Mouse (Mus musculus) R1 (cell line): ENCODE measurements around the gene Mogs.

Source experiments
- DNase-seq: peaks from one replicate; pipeline ENCODE4 v3.0.0-alpha.2; 2018; ENCODE audit warnings: low read depth, low spot score

Mogs gene

DNA sequence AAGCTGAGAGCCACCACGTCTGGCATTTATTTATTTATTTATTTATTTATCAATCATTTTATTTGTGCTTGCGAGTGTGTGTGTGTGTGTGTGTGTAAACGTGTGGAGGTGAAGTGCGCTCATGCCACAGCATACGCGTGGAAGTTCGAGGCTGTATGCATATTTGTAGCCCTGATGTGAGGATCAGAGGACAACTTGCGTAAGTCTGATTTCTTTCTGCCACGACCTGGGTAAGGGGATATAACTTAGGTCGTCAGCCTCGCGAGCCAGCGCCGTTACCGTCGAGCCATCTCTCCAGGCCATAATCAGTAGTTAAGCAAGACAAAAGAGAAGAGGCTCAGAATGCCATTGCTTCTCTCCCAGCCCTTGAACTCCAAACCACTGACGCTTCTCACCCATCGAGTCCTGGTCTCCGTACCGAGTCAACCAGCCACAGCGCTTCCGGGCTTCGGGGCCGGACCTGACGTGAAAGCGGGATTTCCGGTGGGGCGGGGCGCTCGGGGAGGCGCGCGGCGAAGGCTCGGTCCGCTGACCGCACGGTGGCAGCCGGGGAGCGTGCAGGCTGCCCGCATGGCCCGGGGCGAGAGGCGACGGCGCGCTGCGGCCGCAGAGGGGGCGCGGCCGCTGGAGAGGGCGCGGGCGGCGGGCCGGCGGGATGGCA lies at the start of gene Mogs:
TSS of gene Mogs (plus strand) at position 486 of the 661 bp plus-strand sequence.
- peak; percentile 74 for DNase-seq

DNA sequence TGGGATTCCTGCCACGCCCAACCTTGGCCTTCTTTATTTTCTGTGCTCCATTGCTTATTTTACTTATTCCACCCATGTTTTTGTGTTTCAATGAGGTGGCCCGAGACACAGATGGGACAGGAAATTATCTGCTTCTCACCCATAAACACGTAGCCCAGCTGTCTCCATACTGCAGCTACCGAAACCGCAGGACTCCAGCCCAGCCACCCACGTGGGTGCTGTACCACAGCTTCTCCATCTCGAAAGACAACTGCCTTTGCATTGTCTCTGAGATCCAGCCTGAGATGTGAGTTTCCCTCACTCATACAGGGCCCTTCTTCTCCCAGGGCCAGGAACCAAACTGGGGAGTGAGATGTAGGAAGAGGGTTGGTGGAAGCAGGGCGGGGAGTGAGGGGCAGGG lies 49.3 kb upstream of the Mogs start:
- peak; percentile 18 for DNase-seq

DNA sequence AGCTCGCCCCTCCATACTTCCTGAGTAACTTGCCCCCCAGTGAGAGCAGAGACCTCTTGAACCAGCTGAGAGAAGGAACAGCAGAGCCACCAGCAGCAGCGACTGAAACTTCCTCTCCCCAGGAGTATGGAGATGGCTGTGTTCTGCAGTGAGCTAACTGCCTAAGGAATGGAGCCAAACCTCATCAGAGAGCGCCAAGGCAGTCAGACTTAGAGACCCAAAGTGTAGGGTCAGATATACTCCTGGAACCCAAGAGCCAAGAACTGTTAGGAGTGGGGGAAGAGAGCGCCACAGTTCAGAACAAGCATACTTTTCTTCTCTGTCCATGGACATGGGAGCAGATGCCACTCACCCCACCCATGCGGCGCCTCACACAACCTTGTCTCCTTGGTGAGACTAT lies 48.9 kb upstream of the Mogs start:
- no peak for DNase-seq

DNA sequence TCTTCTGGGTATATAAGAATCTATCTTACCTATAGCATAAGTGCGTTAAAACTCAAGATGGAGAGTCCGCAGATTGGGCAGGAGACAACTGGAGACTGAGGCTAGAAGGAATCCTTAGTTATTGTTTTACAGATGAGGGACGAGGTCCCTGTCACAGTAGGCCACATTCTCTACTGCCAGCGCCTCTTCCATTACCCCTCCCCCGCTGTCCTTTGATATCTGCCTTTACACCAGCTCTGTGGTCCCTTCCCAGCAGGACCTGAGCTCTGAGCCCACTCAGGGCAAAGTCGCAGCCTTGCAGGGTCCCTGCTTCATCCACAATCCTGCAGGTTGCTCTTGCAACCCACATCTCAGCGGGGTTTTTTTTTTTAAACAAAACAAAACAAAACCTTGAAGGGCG lies 47.1 kb upstream of the Mogs start:
- peak; percentile 60 for DNase-seq

DNA sequence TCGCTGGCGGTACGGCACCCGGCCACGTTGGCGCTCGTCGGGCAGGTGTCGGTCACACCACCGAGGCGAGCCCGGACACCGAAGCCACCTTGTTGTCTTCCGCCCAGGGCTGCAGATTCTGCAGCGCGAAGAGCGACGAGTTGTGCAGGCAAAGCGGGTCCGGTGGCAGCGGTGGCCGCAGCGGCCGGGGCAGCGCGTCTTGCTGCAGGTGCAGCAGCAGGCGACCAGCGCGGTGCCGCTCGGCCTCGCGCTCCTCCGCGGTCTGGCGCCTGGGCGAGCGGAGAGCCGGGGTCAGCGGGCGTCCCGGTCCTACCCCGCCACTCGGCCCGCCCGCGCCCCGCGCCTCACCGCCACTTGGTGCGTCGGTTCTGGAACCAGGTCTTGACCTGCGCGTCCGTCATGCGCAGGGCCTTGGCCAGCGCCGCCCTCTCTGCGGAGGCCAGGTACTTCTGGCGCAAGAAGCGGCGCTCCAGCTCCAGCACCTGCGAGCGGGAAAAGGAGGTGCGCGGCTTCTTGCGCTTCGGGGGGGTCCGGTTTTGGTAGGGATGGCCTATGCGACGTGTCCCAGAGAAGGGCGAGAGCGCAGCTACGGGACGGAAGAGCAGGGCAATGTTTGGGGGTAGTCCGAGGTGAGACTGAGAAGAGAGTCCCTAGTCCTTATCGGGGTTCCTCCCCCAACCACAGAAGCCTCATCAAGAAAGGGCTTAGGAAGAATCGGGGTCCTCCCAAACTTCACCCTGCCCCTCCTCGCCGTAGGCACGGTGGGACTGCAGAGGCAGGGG lies 46.4 kb upstream of the Mogs start:
- DNase-seq: peak; percentile 38

DNA sequence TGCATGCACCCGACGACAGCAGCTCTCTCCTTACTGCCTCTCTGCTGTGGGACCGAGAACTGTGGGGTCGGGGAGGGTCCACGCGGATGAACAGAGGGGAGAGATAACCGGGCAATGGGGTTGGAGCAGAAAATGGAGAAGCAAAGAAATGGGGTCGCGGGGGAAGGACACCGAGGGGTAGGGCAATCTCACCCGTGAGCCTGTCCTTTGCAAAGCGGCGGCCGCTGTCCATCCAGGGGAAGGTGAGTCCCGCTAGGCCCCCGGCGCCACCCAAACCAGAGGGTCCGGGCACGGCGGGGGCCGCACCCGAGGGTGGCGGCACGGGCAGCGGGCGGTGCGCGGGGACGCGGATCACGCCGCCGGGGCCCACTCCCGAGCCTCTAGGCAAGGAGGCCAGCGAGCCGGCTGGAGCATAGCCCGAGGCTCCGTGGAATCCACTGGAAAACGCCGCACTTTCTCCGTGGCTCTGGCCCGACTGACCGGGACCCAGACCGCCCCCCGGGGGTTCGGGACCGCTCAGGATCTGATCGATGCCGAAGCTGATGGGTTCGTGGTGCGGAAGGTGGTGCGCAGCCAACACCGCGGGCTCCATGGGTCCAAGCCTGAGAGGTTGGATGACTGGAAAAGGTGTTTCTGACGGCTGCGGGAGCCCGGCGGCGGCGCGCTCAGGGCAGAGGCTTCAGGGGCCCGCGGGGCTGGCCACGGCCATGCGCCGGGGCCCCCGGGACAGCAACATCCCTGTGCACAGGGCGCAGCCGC lies 45.6 kb upstream of the Mogs start:
- peak; percentile 37 for DNase-seq

DNA sequence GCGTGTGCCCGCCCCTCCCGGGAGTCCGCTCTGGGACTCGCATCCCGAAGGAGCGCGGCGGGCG lies 45.2 kb upstream of the Mogs start, which contains the start of gene Tlx2:
TSS of gene Tlx2 (minus strand) at position 47 of the 64 bp plus-strand sequence.
- DNase-seq: no peak

DNA sequence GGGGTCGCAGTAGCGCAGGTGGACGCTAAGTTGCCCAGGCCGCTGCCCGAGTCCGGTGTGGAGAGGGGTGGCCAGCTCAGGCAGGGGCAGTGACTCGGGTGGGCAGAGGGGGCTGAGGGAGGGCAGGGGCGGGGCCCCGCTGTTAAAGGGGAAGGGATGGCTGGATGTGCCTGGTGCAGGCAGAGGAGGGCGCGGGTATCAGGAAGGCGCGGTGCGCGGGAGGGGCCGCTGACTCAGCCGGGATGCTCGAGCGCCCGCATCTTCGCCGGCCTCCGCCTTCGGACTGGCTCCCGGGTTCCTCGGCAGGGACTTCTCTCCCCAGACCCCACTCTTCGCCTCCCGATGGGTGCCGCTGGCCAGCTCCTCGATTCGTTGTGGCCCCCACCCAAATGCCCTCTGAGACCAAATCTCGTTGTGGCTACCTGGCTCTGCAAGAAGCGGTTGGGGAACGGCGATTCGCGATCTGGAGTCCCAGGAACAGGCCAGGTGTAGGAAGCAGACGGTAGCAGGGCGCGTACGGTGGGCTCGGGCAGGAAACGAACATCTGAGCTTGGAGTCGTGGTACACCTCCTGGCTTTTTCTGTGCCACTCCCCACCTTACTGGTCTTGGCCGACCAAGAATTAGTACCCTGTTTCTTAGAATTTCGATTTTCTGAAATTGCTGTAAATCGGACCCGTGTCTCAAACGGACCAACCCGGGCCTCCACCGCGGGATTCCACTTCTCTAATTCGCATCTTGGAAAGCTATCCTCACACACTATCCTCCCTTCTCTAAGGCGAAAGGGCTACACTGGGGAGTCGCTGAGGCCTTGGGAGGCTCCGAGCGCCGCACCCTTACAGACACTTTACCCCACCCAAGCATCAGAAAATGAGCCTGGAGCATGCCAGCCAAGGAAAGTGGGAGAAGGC lies 44.7 kb upstream of the Mogs start:
- peak; percentile 48 for DNase-seq

DNA sequence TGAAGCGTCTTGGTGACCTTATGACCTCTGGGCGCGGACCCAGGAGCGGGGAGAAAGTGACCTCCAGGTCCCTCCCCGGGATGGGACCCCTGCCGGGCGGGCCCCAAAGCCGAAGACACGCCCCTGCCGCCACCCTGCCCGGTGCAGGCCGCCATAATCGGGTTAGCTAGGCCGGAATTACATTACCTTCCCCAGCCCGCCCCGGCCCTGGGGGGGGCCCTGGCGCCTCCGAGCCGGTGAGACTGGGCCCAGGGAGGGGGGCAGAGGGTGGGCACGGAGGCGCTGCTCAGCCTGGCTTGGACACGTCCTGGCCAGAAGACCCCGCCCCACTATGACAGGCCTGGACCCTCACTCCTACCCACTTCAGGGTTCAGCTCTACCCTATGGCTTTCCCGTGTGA lies 44.1 kb upstream of the Mogs start:
- no peak for DNase-seq

DNA sequence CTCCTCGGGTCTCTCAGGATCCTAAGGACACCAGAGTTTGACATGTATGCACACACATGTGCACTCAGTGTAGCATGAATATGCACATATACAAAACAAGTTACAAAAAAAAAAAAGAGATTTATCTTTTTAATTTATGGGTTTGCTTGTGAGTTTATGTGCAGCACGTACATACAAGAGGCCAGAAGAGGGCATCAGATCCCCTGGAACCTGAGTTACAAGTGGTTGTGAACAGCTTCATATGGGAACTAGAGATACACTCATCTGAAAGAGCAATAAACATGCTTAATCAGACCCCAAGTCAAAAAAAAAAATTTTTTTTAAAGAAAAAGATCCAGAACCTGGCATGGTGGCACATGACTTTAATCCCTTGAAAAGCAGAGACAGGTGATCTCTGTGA lies 40.3 kb upstream of the Mogs start:
- DNase-seq: peak; percentile 28

DNA sequence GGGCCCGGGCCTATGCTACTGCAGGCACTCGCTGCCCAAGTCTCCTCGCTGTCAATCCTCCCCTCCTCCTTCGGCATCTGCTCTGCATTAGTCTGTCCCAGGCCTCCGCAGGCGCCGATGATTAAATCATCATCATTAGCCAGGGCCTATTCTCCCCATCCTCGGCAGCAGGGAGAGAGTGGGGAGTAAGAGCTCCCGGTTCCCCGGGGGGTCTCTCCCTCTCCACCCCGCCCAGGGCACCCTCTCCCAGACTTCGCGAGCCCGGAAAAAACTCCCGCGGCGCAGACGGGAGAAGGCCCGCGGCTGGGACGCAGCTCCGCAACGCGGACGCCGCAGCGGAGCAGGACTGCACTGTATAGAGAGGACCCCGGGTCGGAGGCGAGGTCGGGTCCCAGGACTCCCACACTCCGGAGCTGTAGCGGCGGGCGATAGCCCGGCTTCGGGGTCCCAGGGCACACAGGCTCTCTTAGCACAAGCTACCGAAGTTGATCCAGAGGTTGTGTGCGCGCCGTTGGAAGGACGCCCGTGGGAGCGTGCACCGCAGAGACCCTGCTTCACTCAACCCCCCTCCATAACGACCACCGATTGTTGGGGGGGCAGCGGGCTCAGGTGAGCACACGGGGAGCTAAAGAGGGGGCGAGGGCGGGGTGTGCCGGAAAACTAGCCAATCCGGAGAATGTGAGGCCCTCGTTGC lies 37.5 kb upstream of the Mogs start, which contains the start of gene Pcgf1:
TSS of gene Pcgf1 (plus strand) at position 240 of the 694 bp plus-strand sequence.
- peak; percentile 63 for DNase-seq

DNA sequence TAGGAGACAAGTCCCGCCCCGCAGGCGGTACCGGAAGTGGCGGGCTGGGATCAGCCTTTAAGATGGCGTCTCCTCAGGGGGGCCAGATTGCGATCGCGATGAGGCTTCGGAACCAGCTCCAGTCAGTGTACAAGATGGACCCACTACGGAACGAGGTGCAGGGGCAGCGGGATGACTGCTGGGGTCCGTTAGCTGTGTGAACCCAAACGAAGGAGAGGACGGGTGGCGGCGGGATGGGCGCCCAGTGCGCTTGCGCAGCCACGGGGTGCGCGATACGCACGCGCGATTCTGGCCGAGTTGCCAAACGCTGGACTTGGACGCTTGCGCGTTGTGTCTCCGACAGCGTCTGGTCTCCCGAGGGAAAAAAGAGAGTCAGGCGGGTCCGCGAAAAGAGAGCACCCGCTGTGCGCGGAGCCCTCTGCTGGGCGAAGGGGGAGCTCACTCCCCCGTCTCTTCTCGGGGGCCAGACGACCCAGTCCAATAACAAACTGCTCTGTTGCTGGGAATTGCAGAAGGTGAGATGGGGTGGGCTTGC lies 36.9 kb upstream of the Mogs start:
- DNase-seq: peak; percentile 97

DNA sequence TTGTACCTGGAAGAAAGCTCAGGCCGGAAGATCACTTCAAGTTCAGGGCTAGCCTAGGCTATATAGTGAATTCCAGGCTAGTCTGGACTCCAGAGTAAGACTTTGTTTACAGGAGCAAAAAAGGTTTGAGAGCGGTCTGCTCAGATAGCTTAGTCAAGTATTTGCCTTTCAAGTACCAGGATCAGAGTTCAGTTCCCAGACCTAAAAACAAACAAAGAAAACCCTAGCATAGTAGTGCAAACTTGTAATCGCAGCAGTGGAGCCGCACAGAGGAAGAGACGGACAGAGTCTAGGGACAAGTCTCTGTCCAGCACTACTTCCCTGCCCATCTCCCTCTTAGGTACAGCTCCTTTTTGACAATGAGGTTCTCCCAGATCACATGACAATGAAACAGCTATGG lies 35.1 kb upstream of the Mogs start:
- DNase-seq: no peak

DNA sequence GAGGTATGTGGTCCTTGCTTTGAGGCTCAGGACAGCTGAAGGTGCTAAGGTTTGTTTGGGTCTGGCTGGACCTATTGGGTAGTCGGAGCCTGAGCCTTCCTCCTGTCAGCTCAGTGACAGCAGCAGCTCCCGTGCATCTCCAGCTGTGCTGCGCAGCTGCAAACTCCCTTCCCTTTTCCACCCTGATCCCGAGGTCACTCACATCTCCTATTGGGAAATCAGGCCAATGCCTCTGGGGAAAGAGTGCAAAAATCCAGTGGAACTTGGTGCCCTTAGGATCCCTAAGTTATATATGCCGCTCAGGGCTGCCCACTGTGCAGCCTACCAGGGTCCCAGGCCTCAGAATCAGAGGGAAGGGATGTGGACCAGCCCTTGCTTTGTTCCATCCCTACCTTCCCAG lies 31.8 kb upstream of the Mogs start:
- no peak for DNase-seq

DNA sequence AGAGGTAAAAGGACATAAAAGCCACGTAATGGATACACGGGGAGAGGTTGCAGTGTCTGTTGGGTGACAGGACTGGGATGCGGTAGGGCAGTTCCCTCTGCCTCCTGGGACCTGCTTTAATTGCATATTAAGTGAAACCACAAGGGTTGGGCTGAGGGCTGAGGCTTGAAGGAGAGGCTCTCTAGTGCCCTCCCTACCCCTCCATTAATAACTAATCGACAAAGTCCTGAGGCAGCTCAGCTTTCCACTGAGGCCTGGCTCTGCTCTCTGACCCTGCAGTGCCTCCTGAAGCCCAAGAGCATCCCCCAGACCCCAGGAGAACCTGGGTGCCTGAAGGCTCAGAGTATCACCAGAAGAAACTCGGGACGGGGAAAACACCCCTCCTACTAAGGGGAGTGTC lies 30.8 kb upstream of the Mogs start:
- DNase-seq: no peak

DNA sequence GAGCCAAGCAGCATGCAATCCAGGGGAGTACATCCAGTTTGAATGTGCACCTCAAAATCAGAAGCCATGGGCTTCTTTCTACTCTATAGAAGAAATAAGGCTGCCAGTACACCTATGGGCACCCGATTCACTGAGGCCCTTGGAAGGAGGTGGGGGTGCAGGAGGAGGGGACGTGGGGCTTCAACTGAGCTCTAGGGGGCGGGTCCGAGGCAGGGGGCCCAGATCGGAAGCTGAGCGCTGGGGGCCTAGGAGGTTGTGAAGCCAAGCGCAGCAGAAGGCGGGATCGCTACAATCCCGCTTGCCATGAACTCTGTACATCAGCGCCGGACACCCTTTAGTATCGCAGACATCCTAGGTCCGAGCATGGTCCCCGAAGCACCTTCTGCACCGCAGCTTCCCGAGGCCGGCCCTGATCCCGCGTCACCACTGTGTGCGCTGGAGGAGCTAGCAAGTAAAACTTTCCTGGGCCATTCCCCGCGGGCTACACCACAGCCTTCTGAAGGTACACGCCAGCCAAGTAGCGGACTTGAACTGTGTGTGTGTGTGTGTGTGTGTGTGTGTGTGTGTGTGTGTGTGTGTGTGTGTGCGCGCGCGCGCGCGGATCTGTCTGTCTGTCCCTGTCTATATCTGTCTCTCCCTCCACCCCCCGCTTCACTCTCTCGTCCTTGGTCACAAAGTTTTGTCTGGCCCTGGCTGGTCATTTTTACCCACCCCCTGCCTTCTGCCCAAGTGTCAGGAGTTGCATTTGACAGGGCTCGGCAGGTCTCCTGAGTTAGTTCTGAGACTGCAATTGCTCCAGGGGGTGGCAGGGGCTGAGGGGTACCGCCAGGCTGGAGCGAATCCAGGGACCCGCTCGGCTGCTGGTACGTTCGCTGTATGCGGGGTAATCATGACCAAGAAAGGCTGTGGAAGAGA lies 28.9 kb upstream of the Mogs start, which contains the start of gene Lbx2:
TSS of gene Lbx2 (plus strand) at position 247 of the 915 bp plus-strand sequence.
- peak; percentile 31 for DNase-seq

DNA sequence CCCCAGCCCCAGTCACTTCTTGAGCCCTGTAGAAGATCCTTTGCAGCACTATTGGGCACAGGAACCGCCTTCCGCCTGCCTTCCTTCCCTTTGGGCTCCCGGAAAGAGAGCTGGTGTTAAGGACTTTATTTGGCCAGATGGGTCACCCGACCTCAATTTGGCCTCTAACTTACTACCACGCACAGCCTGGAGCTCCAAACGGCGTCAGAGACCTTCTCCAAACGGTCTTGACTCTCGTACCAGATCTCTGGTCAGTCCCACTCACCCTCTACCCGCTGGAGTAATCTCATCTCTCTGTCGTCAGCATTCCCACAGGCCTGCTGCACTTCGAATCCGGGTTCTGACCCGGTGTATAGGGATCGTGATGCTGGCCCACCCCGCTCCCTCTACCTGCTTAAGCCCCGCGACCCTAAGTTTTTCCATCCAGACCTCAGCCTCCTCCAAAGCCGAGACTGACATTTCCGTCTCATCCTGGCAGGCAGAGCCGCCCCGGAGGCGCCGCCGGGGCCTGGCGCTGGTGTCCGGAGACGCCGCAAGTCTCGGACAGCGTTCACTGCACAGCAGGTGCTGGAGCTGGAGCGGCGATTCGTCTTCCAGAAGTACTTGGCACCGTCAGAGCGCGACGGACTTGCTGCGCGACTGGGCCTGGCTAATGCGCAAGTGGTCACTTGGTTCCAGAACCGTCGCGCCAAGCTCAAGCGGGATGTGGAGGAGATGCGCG lies 27.9 kb upstream of the Mogs start:
- peak; percentile 27 for DNase-seq

DNA sequence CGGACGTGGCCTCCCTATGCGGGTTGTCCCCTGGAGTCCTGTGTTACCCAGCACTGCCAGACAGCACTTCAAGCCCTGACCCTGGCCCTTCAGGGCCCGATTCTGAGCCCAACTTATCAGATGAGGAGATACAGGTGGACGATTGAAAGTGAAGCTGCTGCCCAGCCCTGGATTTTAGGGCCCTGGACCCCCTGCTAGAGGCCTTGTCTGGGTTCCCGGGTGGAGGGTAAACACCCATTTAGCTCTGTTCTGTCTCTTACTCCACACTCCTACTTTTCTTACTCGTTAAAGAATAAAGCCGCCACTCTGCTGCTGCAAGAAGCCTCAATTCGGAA lies 27.4 kb upstream of the Mogs start:
- no peak for DNase-seq

DNA sequence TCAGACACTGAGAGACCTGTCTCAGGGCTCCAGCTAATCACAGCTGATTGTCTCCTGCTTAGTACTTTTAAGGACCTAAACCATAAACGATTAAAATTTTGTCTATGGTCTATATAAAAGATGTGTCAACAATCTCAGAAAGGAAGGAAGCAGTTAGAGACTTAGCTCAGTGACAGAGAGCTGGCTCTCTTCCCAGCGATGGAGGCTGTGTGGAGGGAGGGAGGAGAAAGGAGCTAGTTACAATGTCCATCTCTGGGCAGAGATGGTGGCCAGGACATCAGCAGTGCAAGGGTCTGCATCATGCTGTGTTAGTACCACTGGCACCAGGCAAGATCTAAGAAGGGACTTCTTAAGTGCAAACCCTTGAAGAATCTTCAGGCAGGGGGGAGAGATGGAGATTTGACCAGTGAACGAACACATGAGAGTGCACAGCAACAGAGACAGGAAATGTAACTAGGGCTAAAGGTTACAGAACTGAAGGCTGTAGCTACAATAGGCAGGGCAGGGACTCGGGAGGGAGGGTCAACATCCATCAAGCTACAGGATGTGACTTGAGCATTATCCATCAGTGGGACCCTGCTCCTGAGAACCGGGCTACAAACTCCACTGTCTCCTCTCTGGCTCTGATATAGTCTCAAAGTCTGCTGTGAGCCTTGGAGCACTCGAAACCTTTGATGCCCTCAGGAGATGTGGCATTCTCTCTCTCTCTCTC lies 22.7 kb upstream of the Mogs start:
- DNase-seq: no peak
